Mouse (Mus musculus) ES-E14 (cell line): ENCODE results near the gene Matn1. TPM values are rescaled to one million over a fixed set of nuclear protein-coding genes. Genes with fewer than 3 reads are reported as not detected.

Source experiments
- DNase-seq: peaks from one replicate; pipeline ENCODE4 v3.0.0-alpha.2; 2013; ENCODE audit warnings: low read depth, low spot score
- H3K27ac ChIP-seq: 2 replicates; pipeline ENCODE4 v1.5.1; 2012; ENCODE audit warnings: low read depth, mild to moderate bottlenecking, low read length, moderate library complexity, mixed read lengths; ENCODE audit not compliant: poor library complexity, insufficient read depth, severe bottlenecking
- H3K36me3 ChIP-seq: 2 replicates; pipeline ENCODE4 v1.6.1; 2012; ENCODE audit warnings: mild to moderate bottlenecking, low read length, moderate library complexity, mixed read lengths; ENCODE audit not compliant: control insufficient read depth, poor library complexity, insufficient read depth, severe bottlenecking
- H3K4me1 ChIP-seq, 2 experiments: fragments of 150-350 bp in 1 of 2; sonication (generic) in 1 of 2; 2 replicates each; pipeline ENCODE4 v1.6.1; 2012; ENCODE audit warnings: low read length in 2 of 2, mild to moderate bottlenecking in 1 of 2, mixed read lengths in 1 of 2; ENCODE audit not compliant: control insufficient read depth in 2 of 2, insufficient read depth in 2 of 2, poor library complexity in 1 of 2
- H3K4me3 ChIP-seq, 2 experiments: fragments of 150-350 bp in 1 of 2; sonication (generic) in 1 of 2; 2 replicates each; pipeline ENCODE4 v1.5.1; 2012; ENCODE audit warnings: low read length in 2 of 2, low read depth in 1 of 2, mild to moderate bottlenecking in 1 of 2, mixed read lengths in 1 of 2; ENCODE audit not compliant: insufficient read depth in 1 of 2, poor library complexity in 1 of 2, severe bottlenecking in 1 of 2
- H3K9ac ChIP-seq: 2 replicates; pipeline ENCODE4 v1.6.1; 2012; ENCODE audit warnings: low read depth, mild to moderate bottlenecking, low read length, mixed read lengths; ENCODE audit not compliant: poor library complexity, insufficient read depth, severe bottlenecking
- H3K9me3 ChIP-seq: fragments of 150-350 bp; sonication (generic); 2 replicates; pipeline ENCODE4 v1.6.1; 2012; ENCODE audit warnings: low read depth, mild to moderate bottlenecking, low read length; ENCODE audit not compliant: control insufficient read depth, insufficient read depth
- CHD2 ChIP-seq: IDR thresholded peaks from 2 replicates; pipeline ENCODE4 v1.6.1; 2014; ENCODE audit warnings: mild to moderate bottlenecking, low read depth, low read length, inconsistent platforms
- HCFC1 ChIP-seq: IDR thresholded peaks from 2 replicates; pipeline ENCODE4 v1.6.1; 2012; ENCODE audit warnings: low read length, inconsistent platforms, borderline replicate concordance; ENCODE audit not compliant: insufficient read depth
- MAFK ChIP-seq: IDR thresholded peaks from 2 replicates; pipeline ENCODE4 v1.6.1; 2014; ENCODE audit warnings: mild to moderate bottlenecking, low read depth, low read length, inconsistent platforms; ENCODE audit not compliant: insufficient read depth
- ZC3H11A ChIP-seq: IDR thresholded peaks from 2 replicates; pipeline ENCODE4 v1.6.1; 2012; ENCODE audit warnings: low read depth, mild to moderate bottlenecking, inconsistent platforms, low read length, borderline replicate concordance
- ZNF384 ChIP-seq: IDR thresholded peaks from 2 replicates; pipeline ENCODE4 v1.6.1; 2012; ENCODE audit warnings: low read depth, low read length, inconsistent platforms
- in situ Hi-C, 2 experiments: fragments of 600-800 bp; cut with MboI; formaldehyde crosslinking; loops; one replicate each; pipeline ENCODE4 v1.15.1; 2025; ENCODE audit warnings: low sequenced_read_pairs in 2 of 2, inconsistent platforms in 1 of 2; ENCODE audit not compliant: unreplicated experiment in 2 of 2
- total RNA-seq: library from RNA; depleted of rRNA; stranded (reverse); fragments of 300-350 nt; gene quantifications from 2 replicates; pipeline ENCODE4 v1.2.3, GENCODE M21; 2012

Gene Matn1
- total RNA-seq, 1 experiment, result 2.0 TPM

GRCm38 (mm10) chr4:130905882-130906281 lies 38.3 kb upstream of the Matn1 start:
- no peaks in the 10 kb centered on the region for H3K9me3 ChIP-seq
- no peak for TF ChIP-seq ZNF384
- no peak for TF ChIP-seq CHD2
- no peak for TF ChIP-seq HCFC1
- no peak for TF ChIP-seq MAFK
- no peak for TF ChIP-seq ZC3H11A
- in situ Hi-C loops, result no loop called here
- H3K4me3 ChIP-seq, result no peak overlapping the region
- peaks cover 1 to 6% of the 10 kb centered on the region in 2 experiments; a peak in 2 of 4 replicates for H3K4me1 ChIP-seq
- no peak overlapping the region for H3K27ac ChIP-seq
- no peak for DNase-seq
- 0 out of 2 replicates have a peak, but pooled peaks cover under 1% of the 10 kb centered on the region for H3K36me3 ChIP-seq
- H3K9ac ChIP-seq, result no peak overlapping the region

GRCm38 (mm10) chr4:130906296-130906695 lies 37.9 kb upstream of the Matn1 start:
- in situ Hi-C loops, result no loop called here
- no peak overlapping the region for H3K9ac ChIP-seq
- no peak for DNase-seq
- no peaks in the 10 kb centered on the region for H3K9me3 ChIP-seq
- no peak for TF ChIP-seq ZC3H11A
- TF ChIP-seq HCFC1, result no peak
- no peak for TF ChIP-seq MAFK
- no peak for TF ChIP-seq CHD2
- TF ChIP-seq ZNF384, result no peak
- H3K36me3 ChIP-seq, result no peaks in the 10 kb centered on the region
- no peak overlapping the region for H3K27ac ChIP-seq
- H3K4me1 ChIP-seq, result peaks cover 1 to 6% of the 10 kb centered on the region in 2 experiments; a peak in 3 of 4 replicates
- H3K4me3 ChIP-seq, result no peak overlapping the region

- H3K27ac ChIP-seq, result no peak overlapping the region
- no peak for TF ChIP-seq CHD2
- no peak for TF ChIP-seq HCFC1
- TF ChIP-seq ZNF384, result no peak
- TF ChIP-seq MAFK, result no peak
- no peak for TF ChIP-seq ZC3H11A
- in situ Hi-C loops, result no loop called here
- H3K9me3 ChIP-seq, result no peaks in the 10 kb centered on the region
- no peak overlapping the region for H3K9ac ChIP-seq
- H3K36me3 ChIP-seq, result no peaks in the 10 kb centered on the region
- DNase-seq, result no peak
- H3K4me3 ChIP-seq, result no peak overlapping the region
- H3K4me1 ChIP-seq, result peaks cover 1 to 6% of the 10 kb centered on the region in 2 experiments; a peak in 3 of 4 replicates
Observed at GRCm38 (mm10) chr4:130907200-130908069, 36.8 kb upstream of the Matn1 start.

- Histone ChIP-seq H3K27ac (no peak overlapping the region), H3K9me3 (no peaks in the 10 kb centered on the region), H3K4me1 (peaks cover 1 to 6% of the 10 kb centered on the region in 2 experiments; a peak in 3 of 4 replicates), H3K9ac (no peak overlapping the region), H3K4me3 (no peak overlapping the region), H3K36me3 (no peaks in the 10 kb centered on the region)
- TF ChIP-seq MAFK (no peak), HCFC1 (no peak), ZNF384 (no peak), ZC3H11A (no peak), CHD2 (no peak)
- no peak for DNase-seq
- in situ Hi-C loops, result no loop called here
Observed at GRCm38 (mm10) chr4:130908133-130908532, 36.1 kb upstream of the Matn1 start.
